Mouse (Mus musculus) E14TG2a.4 (cell line): ENCODE measurements around the gene Hoxc5.

Experiments
- H3K27me3 ChIP-seq: 2 replicates; pipeline ENCODE4 v1.6.1; 2014; ENCODE audit warnings: low read length, control low read depth; ENCODE audit not compliant: insufficient read depth
- H3K36me3 ChIP-seq: 2 replicates; pipeline ENCODE4 v1.6.1; 2014; ENCODE audit warnings: low read length, control low read depth; ENCODE audit not compliant: insufficient read depth
- H3K4me1 ChIP-seq: replicated peaks from 2 replicates; pipeline ENCODE4 v1.6.1; 2014; ENCODE audit warnings: low read depth, low read length, control low read depth
- H3K4me3 ChIP-seq: replicated peaks from 2 replicates; pipeline ENCODE4 v1.5.1; 2014; ENCODE audit warnings: mild to moderate bottlenecking, low read length
- H3K9me3 ChIP-seq: 2 replicates; pipeline ENCODE4 v1.6.1; 2014; ENCODE audit warnings: low read length, control low read depth
- CTCF ChIP-seq: conservative IDR thresholded peaks from 2 replicates; pipeline ENCODE4 v1.5.1; 2014; ENCODE audit warnings: low read length
- NANOG ChIP-seq: IDR thresholded peaks from 2 replicates; pipeline ENCODE4 v1.6.1; 2014; ENCODE audit warnings: borderline replicate concordance, low read length, mixed read lengths
- POU5F1 ChIP-seq: IDR thresholded peaks from 2 replicates; pipeline ENCODE4 v1.6.1; 2014; ENCODE audit warnings: low read length, borderline replicate concordance

Gene Hoxc5

GRCm38 (mm10) chr15:103005308-103005707, 38.1 kb downstream of the Hoxc5 start:
- no peak for TF ChIP-seq NANOG
- TF ChIP-seq POU5F1: no peak
- no peak for TF ChIP-seq CTCF
- Histone ChIP-seq H3K27me3 (peaks cover 98% of the 10 kb centered on the region), H3K36me3 (no peaks in the 10 kb centered on the region), H3K4me1 (peaks cover 39% of the 10 kb centered on the region), H3K9me3 (no peaks in the 10 kb centered on the region), H3K4me3 (no peak overlapping the region)

GRCm38 (mm10) chr15:103005797-103006196, 38.6 kb downstream of the Hoxc5 start:
- peaks cover 40% of the 10 kb centered on the region for H3K4me1 ChIP-seq
- no peaks in the 10 kb centered on the region for H3K9me3 ChIP-seq
- H3K27me3 ChIP-seq: peaks cover 98% of the 10 kb centered on the region
- no peaks in the 10 kb centered on the region for H3K36me3 ChIP-seq
- TF ChIP-seq NANOG: no peak
- no peak for TF ChIP-seq CTCF
- TF ChIP-seq POU5F1: no peak
- H3K4me3 ChIP-seq: no peak overlapping the region

- TF ChIP-seq CTCF: no peak
- no peak for TF ChIP-seq NANOG
- TF ChIP-seq POU5F1: no peak
- H3K27me3 ChIP-seq: peaks cover 98% of the 10 kb centered on the region
These were observed 39.1 kb downstream of the Hoxc5 start for GRCm38 (mm10) chr15:103006326-103006725.

GRCm38 (mm10) chr15:103009265-103010111, 42.2 kb downstream of the Hoxc5 start:
- H3K9me3 ChIP-seq: no peaks in the 10 kb centered on the region
- H3K4me3 ChIP-seq: peak overlapping the region; percentile 45
- H3K4me1 ChIP-seq: peaks cover 54% of the 10 kb centered on the region
- TF ChIP-seq NANOG: no peak
- no peak for TF ChIP-seq CTCF
- TF ChIP-seq POU5F1: no peak
- H3K27me3 ChIP-seq: peaks cover 99% of the 10 kb centered on the region
- H3K36me3 ChIP-seq: no peaks in the 10 kb centered on the region

More at GRCm38 (mm10) chr15:103006326-103006725, 39.1 kb downstream of the Hoxc5 start:
- Histone ChIP-seq H3K4me1 (peaks cover 41% of the 10 kb centered on the region), H3K36me3 (no peaks in the 10 kb centered on the region), H3K9me3 (no peaks in the 10 kb centered on the region), H3K4me3 (no peak overlapping the region)

GRCm38 (mm10) chr15:103010112-103010846, 43.0 kb downstream of the Hoxc5 start:
- Histone ChIP-seq H3K27me3 (peaks cover 99% of the 10 kb centered on the region), H3K36me3 (no peaks in the 10 kb centered on the region), H3K4me1 (peaks cover 57% of the 10 kb centered on the region), H3K9me3 (no peaks in the 10 kb centered on the region), H3K4me3 (peak overlapping the region; percentile 45)
- no peak for TF ChIP-seq NANOG
- TF ChIP-seq CTCF: no peak
- no peak for TF ChIP-seq POU5F1

- TF ChIP-seq POU5F1 (no peak), CTCF (no peak)
- Histone ChIP-seq H3K36me3 (no peaks in the 10 kb centered on the region), H3K4me1 (peaks cover 58% of the 10 kb centered on the region), H3K9me3 (no peaks in the 10 kb centered on the region), H3K27me3 (peaks cover 99% of the 10 kb centered on the region), H3K4me3 (peak overlapping the region; percentile 45; the same call in 1 of the 2 replicates)
These were observed 43.8 kb downstream of the Hoxc5 start for GRCm38 (mm10) chr15:103010847-103011555.

GRCm38 (mm10) chr15:103011928-103012486, 44.8 kb downstream of the Hoxc5 start:
- TF ChIP-seq POU5F1 (no peak), CTCF (no peak), NANOG (no peak)
- Histone ChIP-seq H3K36me3 (no peaks in the 10 kb centered on the region), H3K4me3 (peak overlapping the region; percentile 20; the same call in 1 of the 2 replicates), H3K4me1 (peaks cover 53% of the 10 kb centered on the region), H3K27me3 (peaks cover 99% of the 10 kb centered on the region), H3K9me3 (no peaks in the 10 kb centered on the region)

GRCm38 (mm10) chr15:103013238-103013984, 46.2 kb downstream of the Hoxc5 start:
- Histone ChIP-seq H3K36me3 (no peaks in the 10 kb centered on the region), H3K9me3 (no peaks in the 10 kb centered on the region), H3K4me3 (peak overlapping the region; percentile 70), H3K4me1 (peaks cover 49% of the 10 kb centered on the region), H3K27me3 (peaks cover 99% of the 10 kb centered on the region)
- TF ChIP-seq CTCF: peak; percentile 49
- no peak for TF ChIP-seq NANOG
